Mouse (Mus musculus) midbrain, embryonic 11.5 days (tissue): Measurements from ENCODE around the gene Pum2. TPM values are rescaled to one million over a fixed set of nuclear protein-coding genes. Genes with fewer than 3 reads are reported as not detected.

ENCODE experiments used
- ATAC-seq: fragments of 200-750 bp; cut with Nextera tagmentation; 2 replicates; pipeline ENCODE4 v1.8.0; 2017; ENCODE audit warnings: moderate TSS enrichment, moderate library complexity; ENCODE audit not compliant: low FRiP score
- DNase-seq: peaks from one replicate; pipeline ENCODE4 v3.0.0; 2015; ENCODE audit warnings: low spot score; ENCODE audit errors: missing footprints
- H3K27ac ChIP-seq: fragments of 300-500 bp; sonication (generic); 2 replicates; pipeline ENCODE4 v1.5.1; 2014; ENCODE audit warnings: low read depth, low read length
- H3K27me3 ChIP-seq: fragments of 300-500 bp; sonication (generic); 2 replicates; pipeline ENCODE4 v1.6.1; 2014; ENCODE audit warnings: mild to moderate bottlenecking, low read length, moderate library complexity, mixed read lengths; ENCODE audit not compliant: control insufficient read depth, insufficient read depth
- H3K36me3 ChIP-seq: fragments of 300-500 bp; sonication (generic); 2 replicates; pipeline ENCODE4 v1.6.1; 2014; ENCODE audit warnings: mild to moderate bottlenecking, low read length, moderate library complexity, mixed read lengths; ENCODE audit not compliant: control insufficient read depth, insufficient read depth
- H3K4me1 ChIP-seq: fragments of 300-500 bp; sonication (generic); 2 replicates; pipeline ENCODE4 v1.6.1; 2014; ENCODE audit warnings: low read length; ENCODE audit not compliant: control insufficient read depth, insufficient read depth
- H3K4me2 ChIP-seq: fragments of 300-500 bp; sonication (generic); 2 replicates; pipeline ENCODE4 v1.6.1; 2014; ENCODE audit warnings: mild to moderate bottlenecking, moderate library complexity
- H3K4me3 ChIP-seq: fragments of 300-500 bp; sonication (generic); 2 replicates; pipeline ENCODE4 v1.5.1; 2014; ENCODE audit warnings: low read depth, low read length
- H3K9ac ChIP-seq: fragments of 300-500 bp; sonication (generic); 2 replicates; pipeline ENCODE4 v1.6.1; 2014; ENCODE audit warnings: low read length
- H3K9me3 ChIP-seq: fragments of 300-500 bp; sonication (generic); 2 replicates; pipeline ENCODE4 v1.6.1; 2016; ENCODE audit warnings: low read length; ENCODE audit not compliant: control insufficient read depth
- WGBS: fragments of 180-500 bp; shearing (Covaris S2); extraction: QIAGEN DNeasy Blood & Tissue Kit; methylation state at CpG from one replicate; pipeline ENCODE4 v1.1.7; 2014; 5-methylcytosine and 5-hydroxymethylcytosine counted together
- polyA plus RNA-seq: library from polyadenylated mRNA; unstranded; fragments of >200 nt; fragmentation: Nextera tagmentation; extraction: Ambion mirVana; gene quantifications from 2 replicates; pipeline ENCODE4 v1.2.1, GENCODE M21; 2014

The Pum2 gene
- polyA plus RNA-seq, 1 experiment from 2014 or later = 79.1 TPM

GRCm38 (mm10) chr12:8726890-8727289 is 53.0 kb downstream of the Pum2 start:
- H3K4me2 ChIP-seq = no peak overlapping the region
- H3K27me3 ChIP-seq = no peaks in the 10 kb centered on the region
- no peak overlapping the region for H3K27ac ChIP-seq
- ATAC-seq = no peak
- H3K36me3 ChIP-seq = peaks cover 7% of the 10 kb centered on the region; the same call in 1 of the 2 replicates
- H3K4me1 ChIP-seq = no peaks in the 10 kb centered on the region
- no peaks in the 10 kb centered on the region for H3K9me3 ChIP-seq
- no peak overlapping the region for H3K9ac ChIP-seq
- no peak for DNase-seq
- no peak overlapping the region for H3K4me3 ChIP-seq
- 81% methylated on average over 1 of the region's 1 CpGs for WGBS

DNA sequence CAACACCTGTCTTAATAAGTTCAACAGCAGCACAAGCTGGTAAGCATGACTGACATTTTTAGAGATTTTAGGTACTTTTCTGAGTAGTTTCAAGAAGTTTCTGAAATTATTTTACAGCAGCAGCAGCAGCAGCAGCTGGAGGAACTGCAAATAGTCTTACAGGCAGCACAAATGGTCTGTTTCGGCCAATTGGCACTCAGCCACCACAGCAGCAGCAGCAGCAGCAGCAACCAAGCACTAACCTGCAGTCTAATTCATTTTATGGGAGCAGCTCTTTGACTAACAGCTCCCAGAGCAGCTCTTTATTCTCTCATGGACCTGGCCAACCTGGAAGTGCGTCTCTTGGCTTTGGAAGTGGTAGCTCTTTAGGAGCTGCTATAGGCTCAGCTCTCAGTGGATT is 54.8 kb downstream of the Pum2 start:
- no peak overlapping the region for H3K27ac ChIP-seq
- H3K9me3 ChIP-seq = no peaks in the 10 kb centered on the region
- DNase-seq (no peak), ATAC-seq (no peak)
- no peak overlapping the region for H3K9ac ChIP-seq
- no peaks in the 10 kb centered on the region for H3K27me3 ChIP-seq
- no peak overlapping the region for H3K4me3 ChIP-seq
- 92% methylated on average over 2 of the region's 2 CpGs for WGBS
- no peak overlapping the region for H3K4me2 ChIP-seq
- no peaks in the 10 kb centered on the region for H3K4me1 ChIP-seq
- H3K36me3 ChIP-seq = peaks cover 3% of the 10 kb centered on the region; the same call in 1 of the 2 replicates

GRCm38 (mm10) chr12:8753654-8754053 is 79.7 kb downstream of the Pum2 start:
- Histone ChIP-seq H3K9me3 (no peaks in the 10 kb centered on the region), H3K9ac (no peak overlapping the region), H3K27me3 (no peaks in the 10 kb centered on the region), H3K4me3 (no peak overlapping the region), H3K4me1 (no peaks in the 10 kb centered on the region), H3K27ac (no peak overlapping the region), H3K4me2 (no peak overlapping the region), H3K36me3 (peaks cover 10% of the 10 kb centered on the region)
- 95% methylated on average over 2 of the region's 2 CpGs for whole genome bisulfite sequencing
- ATAC-seq (no peak), DNase-seq (no peak)

DNA sequence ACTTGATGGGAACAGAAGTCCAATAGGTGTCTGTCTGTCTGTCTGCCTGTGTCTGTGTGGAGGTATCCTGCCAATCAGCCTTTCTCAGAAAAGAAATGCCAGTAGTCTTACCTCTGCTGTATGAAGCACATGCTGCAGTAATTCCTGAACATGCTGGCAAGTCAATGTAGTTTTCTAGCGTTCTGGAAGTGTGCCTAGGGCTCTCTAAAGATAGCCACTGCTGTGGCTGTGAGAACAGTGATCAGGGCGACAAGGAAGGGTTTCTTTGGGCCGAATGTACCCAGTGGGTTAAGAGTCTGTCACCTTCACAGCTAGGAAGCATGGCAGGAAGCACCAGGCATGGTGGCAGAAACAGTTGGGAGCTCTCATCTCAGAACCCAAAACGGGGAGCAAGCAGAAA is 80.2 kb downstream of the Pum2 start:
- no peaks in the 10 kb centered on the region for H3K27me3 ChIP-seq
- WGBS = 90% methylated on average over 4 of the region's 4 CpGs
- H3K9me3 ChIP-seq = no peaks in the 10 kb centered on the region
- ATAC-seq (no peak), DNase-seq (no peak)
- no peak overlapping the region for H3K4me3 ChIP-seq
- no peak overlapping the region for H3K4me2 ChIP-seq
- peaks cover 10% of the 10 kb centered on the region for H3K36me3 ChIP-seq
- no peaks in the 10 kb centered on the region for H3K4me1 ChIP-seq
- no peak overlapping the region for H3K27ac ChIP-seq
- no peak overlapping the region for H3K9ac ChIP-seq

DNA sequence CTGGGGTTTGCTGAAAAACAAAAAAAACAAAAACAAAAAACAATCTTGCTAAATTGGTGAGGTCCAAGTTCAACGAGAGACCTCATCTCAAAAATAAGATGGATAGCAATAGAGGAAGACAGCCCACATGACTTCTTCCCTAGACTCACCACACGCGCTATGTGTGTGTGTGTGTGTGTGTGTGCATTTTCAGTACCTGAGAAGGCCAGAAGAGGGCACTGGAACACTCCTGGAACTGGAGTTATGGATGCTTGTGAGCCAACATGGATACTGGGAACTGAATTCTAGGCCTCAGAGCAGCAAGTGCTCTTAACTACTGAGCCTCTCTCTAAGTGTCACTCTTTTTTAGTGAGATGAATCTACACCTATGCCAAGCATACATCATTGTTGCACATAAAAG is 84.1 kb downstream of the Pum2 start:
- no peak for DNase-seq
- Histone ChIP-seq H3K27me3 (no peaks in the 10 kb centered on the region), H3K27ac (no peak overlapping the region), H3K36me3 (peaks cover 8% of the 10 kb centered on the region), H3K9me3 (no peaks in the 10 kb centered on the region), H3K4me2 (no peak overlapping the region), H3K4me1 (no peaks in the 10 kb centered on the region), H3K9ac (no peak overlapping the region), H3K4me3 (no peak overlapping the region)
- WGBS = 97% methylated on average over 3 of the region's 3 CpGs
- no peak for ATAC-seq

DNA sequence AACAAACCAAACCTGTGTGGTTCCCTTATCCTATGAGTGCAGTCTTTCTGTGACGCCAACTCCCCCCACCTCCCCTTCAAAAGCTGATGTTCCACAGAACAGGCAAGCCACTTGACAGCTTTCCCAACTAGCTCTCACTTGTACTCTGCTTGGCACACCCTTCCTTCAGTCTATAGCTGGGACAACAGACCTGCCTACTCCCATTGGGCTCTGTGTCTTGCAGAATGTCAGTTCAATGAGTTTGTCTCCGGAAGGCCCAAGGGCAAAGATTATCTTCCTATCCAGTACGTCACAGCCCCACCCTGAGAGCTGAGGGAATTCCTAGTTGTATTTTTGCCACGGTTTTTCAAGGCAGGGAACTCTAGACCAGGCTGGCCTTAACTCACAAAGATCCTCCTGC is 85.2 kb downstream of the Pum2 start:
- no peak overlapping the region for H3K27ac ChIP-seq
- no peak for DNase-seq

DNA sequence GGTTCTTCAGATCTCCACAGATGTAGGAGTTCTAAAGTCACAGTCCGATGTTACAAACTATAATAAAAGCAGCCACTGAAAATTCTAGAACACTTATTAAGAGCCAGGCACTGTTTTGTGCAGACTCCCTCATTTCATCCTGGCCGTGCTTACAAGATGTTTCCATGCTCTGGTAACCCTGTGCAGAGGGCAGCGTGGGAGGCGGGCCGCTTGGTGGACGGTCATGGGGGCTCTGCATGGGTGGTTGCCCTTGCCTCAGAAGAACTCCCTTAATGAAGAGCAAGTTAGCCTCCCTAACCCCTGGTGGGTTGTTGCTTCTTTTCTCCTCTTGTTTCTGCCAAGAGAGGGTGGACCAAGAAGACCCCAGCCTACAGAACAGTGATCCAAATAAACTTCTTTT is 85.8 kb downstream of the Pum2 start:
- Histone ChIP-seq H3K27me3 (no peaks in the 10 kb centered on the region), H3K27ac (no peak overlapping the region), H3K36me3 (peaks cover 4% of the 10 kb centered on the region; the same call in 1 of the 2 replicates), H3K9me3 (no peaks in the 10 kb centered on the region), H3K4me1 (no peaks in the 10 kb centered on the region), H3K4me3 (no peak overlapping the region), H3K4me2 (no peak overlapping the region), H3K9ac (no peak overlapping the region)
- 74% methylated on average over 6 of the region's 6 CpGs for WGBS
- no peak for ATAC-seq
- no peak for DNase-seq

More for the DNA sequence above, 85.2 kb downstream of the Pum2 start:
- H3K9me3 ChIP-seq = no peaks in the 10 kb centered on the region
- ATAC-seq = no peak
- no peak overlapping the region for H3K4me2 ChIP-seq
- no peak overlapping the region for H3K4me3 ChIP-seq
- no peaks in the 10 kb centered on the region for H3K27me3 ChIP-seq
- H3K36me3 ChIP-seq = peaks cover 8% of the 10 kb centered on the region; the same call in 1 of the 2 replicates
- 84% methylated on average over 4 of the region's 4 CpGs for WGBS
- H3K4me1 ChIP-seq = no peaks in the 10 kb centered on the region
- H3K9ac ChIP-seq = no peak overlapping the region

- WGBS = 88% methylated on average over 6 of the region's 6 CpGs
- Histone ChIP-seq H3K4me3 (no peak overlapping the region), H3K36me3 (peaks cover 4% of the 10 kb centered on the region; the same call in 1 of the 2 replicates), H3K9ac (no peak overlapping the region), H3K27me3 (no peaks in the 10 kb centered on the region), H3K4me1 (no peaks in the 10 kb centered on the region), H3K27ac (no peak overlapping the region), H3K4me2 (no peak overlapping the region), H3K9me3 (no peaks in the 10 kb centered on the region)
- no peak for DNase-seq
- no peak for ATAC-seq
Measured at GRCm38 (mm10) chr12:8760561-8760960, 86.6 kb downstream of the Pum2 start.

DNA sequence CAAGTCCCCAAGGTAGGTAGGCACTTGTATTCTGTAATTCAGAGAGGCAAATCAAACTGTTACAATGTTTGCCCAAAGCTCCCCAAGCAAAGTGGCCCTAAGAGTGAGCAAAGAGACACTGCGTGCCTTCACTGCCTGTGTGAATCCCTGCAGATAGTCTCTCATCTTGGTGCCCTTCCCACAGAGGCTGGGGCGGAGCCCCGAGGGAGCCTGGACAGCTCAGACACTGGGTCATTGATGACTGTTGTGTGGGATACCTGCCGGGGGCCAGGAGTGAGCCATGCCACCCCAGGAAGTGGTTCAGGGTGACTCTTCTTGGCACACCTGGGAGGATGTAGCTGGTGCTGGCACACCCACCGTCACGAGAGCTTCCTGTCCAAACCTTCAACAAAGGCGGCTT is 87.1 kb downstream of the Pum2 start:
- Histone ChIP-seq H3K36me3 (peaks cover 4% of the 10 kb centered on the region; the same call in 1 of the 2 replicates), H3K4me2 (no peak overlapping the region), H3K4me3 (no peak overlapping the region), H3K4me1 (no peaks in the 10 kb centered on the region), H3K27ac (no peak overlapping the region), H3K9me3 (no peaks in the 10 kb centered on the region), H3K27me3 (no peaks in the 10 kb centered on the region), H3K9ac (no peak overlapping the region)
- no peak for DNase-seq
- 85% methylated on average over 7 of the region's 7 CpGs for WGBS
- no peak for ATAC-seq

- ATAC-seq (no peak), DNase-seq (no peak)
- H3K9me3 ChIP-seq = no peaks in the 10 kb centered on the region
- H3K4me1 ChIP-seq = no peaks in the 10 kb centered on the region
- H3K27me3 ChIP-seq = no peaks in the 10 kb centered on the region
- H3K27ac ChIP-seq = no peak overlapping the region
- no peak overlapping the region for H3K4me3 ChIP-seq
- no peaks in the 10 kb centered on the region; the same call in 1 of the 2 replicates for H3K36me3 ChIP-seq
- 77% methylated on average over 2 of the region's 2 CpGs for WGBS
- no peak overlapping the region for H3K9ac ChIP-seq
- H3K4me2 ChIP-seq = no peak overlapping the region
Measured at GRCm38 (mm10) chr12:8762667-8763066, 88.7 kb downstream of the Pum2 start.
